Mouse (Mus musculus) C2C12 (cell line): ENCODE results near the gene Spry1. TPM values are rescaled to one million over a fixed set of nuclear protein-coding genes. Genes with fewer than 3 reads are reported as not detected.

Experiments used
- H3K27me3 ChIP-seq: one replicate; pipeline ENCODE4 v1.6.1; 2011; ENCODE audit not compliant: control insufficient read depth, insufficient read depth, insufficient read length
- H3K36me3 ChIP-seq: one replicate; pipeline ENCODE4 v1.6.1; 2011; ENCODE audit not compliant: control insufficient read depth, insufficient read depth
- H3K4me3 ChIP-seq: one replicate; pipeline ENCODE4 v1.5.1; 2011; ENCODE audit warnings: mild to moderate bottlenecking, control low read depth; ENCODE audit not compliant: poor library complexity, insufficient read depth, severe bottlenecking
- H3K79me2 ChIP-seq: one replicate; pipeline ENCODE4 v1.6.1; 2011; ENCODE audit not compliant: control insufficient read depth, insufficient read depth
- H3K79me3 ChIP-seq: one replicate; pipeline ENCODE4 v1.6.1; 2011; ENCODE audit warnings: low read depth, control low read depth
- H3ac ChIP-seq: one replicate; pipeline ENCODE3; 2011; ENCODE audit warnings: low read depth; ENCODE audit not compliant: control insufficient read depth, insufficient read length
- CEBPB ChIP-seq: IDR thresholded peaks from one replicate; pipeline ENCODE4 v1.6.1; 2011; ENCODE audit warnings: low read depth, mild to moderate bottlenecking, control low read depth, moderate library complexity
- CTCF ChIP-seq: IDR thresholded peaks from one replicate; pipeline ENCODE4 v1.5.1; 2011; ENCODE audit not compliant: control insufficient read depth, insufficient read depth, insufficient read length
- FOSL1 ChIP-seq: IDR thresholded peaks from one replicate; pipeline ENCODE4 v1.8.0; 2011; ENCODE audit warnings: mild to moderate bottlenecking, low read length; ENCODE audit not compliant: poor library complexity, insufficient read depth, severe bottlenecking
- MAX ChIP-seq: IDR thresholded peaks from one replicate; pipeline ENCODE4 v1.6.1; 2011; ENCODE audit warnings: mild to moderate bottlenecking, control low read depth
- MYOD1 ChIP-seq: IDR thresholded peaks from one replicate; pipeline ENCODE4 v1.6.1; 2011; ENCODE audit warnings: low read depth; ENCODE audit not compliant: control insufficient read depth, insufficient read length
- MYOG ChIP-seq: IDR thresholded peaks from one replicate; pipeline ENCODE4 v1.6.1; 2011; ENCODE audit not compliant: control insufficient read depth, insufficient read length; ENCODE audit errors: extremely low read depth
- USF1 ChIP-seq: IDR thresholded peaks from one replicate; pipeline ENCODE4 v1.6.1; 2011; ENCODE audit warnings: low read depth, mild to moderate bottlenecking, control low read depth, moderate library complexity
- polyA plus RNA-seq: library from polyadenylated mRNA; unstranded; fragments of >200 nt; fragmentation: generic; extraction: Trizol; gene quantifications from one replicate; pipeline ENCODE4 v1.2.1, GENCODE M21; 2012; ENCODE audit warnings: missing spikeins

The Spry1 gene
- polyA plus RNA-seq, 1 experiment = 1.4 TPM

DNA sequence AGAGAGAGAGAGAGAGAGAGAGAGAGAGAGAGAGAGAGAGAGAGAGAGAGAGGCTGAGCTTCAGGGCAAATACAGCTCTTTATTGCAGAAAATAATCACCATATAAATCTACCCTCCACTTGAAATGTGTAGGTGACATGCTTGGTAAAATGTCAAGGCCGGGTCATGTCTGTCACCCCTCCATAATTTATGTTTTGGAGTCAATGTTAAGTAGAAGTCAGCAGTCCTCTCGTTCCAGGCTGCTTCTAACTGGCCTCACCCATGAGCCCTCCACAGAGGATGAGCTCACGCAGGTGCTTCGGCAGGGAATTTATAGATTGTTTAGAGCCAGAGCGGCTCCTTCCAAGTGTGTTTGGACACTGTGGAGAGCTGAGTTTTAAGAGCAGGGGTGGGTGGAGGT, 18.4 kb downstream of the Spry1 start:
- H3K4me3 ChIP-seq = no peak overlapping the region
- TF ChIP-seq MYOG = no peak
- TF ChIP-seq MAX = no peak
- TF ChIP-seq USF1 = no peak
- TF ChIP-seq CEBPB = no peak
- TF ChIP-seq MYOD1 = no peak
- TF ChIP-seq FOSL1 = no peak
- TF ChIP-seq CTCF = no peak
- no peaks in the 10 kb centered on the region for H3K27me3 ChIP-seq
- no peaks in the 10 kb centered on the region for H3K79me2 ChIP-seq
- H3ac ChIP-seq = no peak overlapping the region
- no peaks in the 10 kb centered on the region for H3K36me3 ChIP-seq
- H3K79me3 ChIP-seq = no peaks in the 10 kb centered on the region

DNA sequence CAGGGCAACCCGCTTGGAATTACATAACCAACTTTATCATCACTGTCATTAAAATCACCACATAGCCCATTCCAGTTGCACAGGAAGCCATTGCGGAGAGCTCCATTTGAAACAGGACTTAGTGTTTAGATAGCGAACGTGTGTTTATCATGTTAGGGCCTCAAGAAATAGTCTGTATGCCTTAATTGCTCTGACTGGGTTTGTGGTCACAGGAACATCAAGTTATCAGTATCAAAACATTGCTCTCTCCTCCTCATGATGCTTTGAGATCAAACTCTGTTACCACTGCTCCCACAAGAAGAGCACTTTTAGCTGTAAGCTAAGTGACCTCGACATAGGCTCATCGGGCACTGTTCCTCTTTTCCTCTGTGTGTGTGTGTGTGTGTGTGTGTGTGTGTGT, 19.9 kb downstream of the Spry1 start:
- TF ChIP-seq MYOG (no peak), USF1 (no peak), CTCF (no peak), FOSL1 (no peak)
- H3K79me2 ChIP-seq = no peaks in the 10 kb centered on the region
- H3ac ChIP-seq = no peak overlapping the region
- H3K36me3 ChIP-seq = no peaks in the 10 kb centered on the region
- no peaks in the 10 kb centered on the region for H3K79me3 ChIP-seq
- H3K27me3 ChIP-seq = no peaks in the 10 kb centered on the region
- H3K4me3 ChIP-seq = no peak overlapping the region

DNA sequence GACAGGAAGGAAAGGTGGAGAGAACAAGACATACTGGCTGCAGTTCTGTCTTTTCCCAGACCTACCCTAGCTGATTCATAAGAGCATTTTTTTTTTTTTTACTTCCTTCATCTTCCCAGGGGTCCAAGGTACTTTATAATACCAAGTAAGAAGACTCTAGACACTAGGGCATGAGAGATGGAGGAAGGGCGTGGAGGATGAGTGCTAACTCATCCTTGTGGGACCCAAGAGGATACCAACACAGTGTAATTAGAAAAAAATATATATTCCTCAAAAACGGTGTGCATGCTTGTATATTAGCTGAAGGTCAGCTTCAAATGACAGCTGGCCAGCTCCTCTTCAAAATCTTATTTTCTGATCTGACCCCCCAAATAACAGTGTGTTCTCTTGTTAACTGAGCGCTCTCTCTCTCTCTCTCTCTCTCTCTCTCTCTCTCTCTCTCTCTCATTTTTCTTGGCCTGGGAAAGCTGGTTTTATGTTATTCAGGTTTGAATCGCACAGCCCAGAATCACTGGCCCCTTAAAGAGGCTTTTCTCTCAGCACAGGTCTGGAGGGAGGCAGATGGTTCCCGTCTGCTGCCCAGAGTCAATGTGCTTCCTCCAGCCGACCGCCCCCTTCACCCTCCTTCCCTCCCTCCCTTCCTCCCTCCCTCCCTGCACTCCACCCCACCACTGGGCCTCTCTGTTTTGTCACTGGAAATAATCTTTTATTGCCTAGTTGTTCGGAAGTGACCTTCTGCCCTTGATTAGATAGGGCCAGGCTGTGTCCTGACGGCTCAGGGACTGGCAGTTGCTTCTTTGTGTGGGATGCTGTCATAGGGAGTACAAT, 26.8 kb downstream of the Spry1 start:
- no peaks in the 10 kb centered on the region for H3K36me3 ChIP-seq
- no peaks in the 10 kb centered on the region for H3K79me3 ChIP-seq
- H3K79me2 ChIP-seq = no peaks in the 10 kb centered on the region
- no peak for TF ChIP-seq CEBPB
- TF ChIP-seq MYOG = no peak
- TF ChIP-seq FOSL1 = no peak
- TF ChIP-seq USF1 = no peak
- TF ChIP-seq MAX = no peak
- TF ChIP-seq MYOD1 = no peak
- no peak for TF ChIP-seq CTCF
- no peak overlapping the region for H3ac ChIP-seq
- no peaks in the 10 kb centered on the region for H3K27me3 ChIP-seq
- no peak overlapping the region for H3K4me3 ChIP-seq

DNA sequence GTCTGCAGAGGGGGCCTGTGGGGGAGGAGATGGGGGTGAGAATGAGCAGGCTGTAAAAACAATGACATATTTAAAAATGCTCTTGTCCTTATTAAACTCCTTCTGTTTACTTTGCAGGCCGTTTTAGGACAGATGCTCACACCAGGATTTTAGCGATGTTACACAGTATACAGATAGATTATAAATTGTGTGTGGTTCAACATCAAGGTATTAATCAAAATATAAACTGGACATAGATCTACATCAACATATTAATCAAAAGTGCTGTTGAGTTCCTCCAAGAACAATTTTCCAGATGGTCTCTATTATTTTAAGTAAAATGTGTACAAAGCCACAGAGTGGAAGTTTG, 27.3 kb downstream of the Spry1 start:
- Histone ChIP-seq H3K79me2 (no peaks in the 10 kb centered on the region), H3K79me3 (no peaks in the 10 kb centered on the region), H3K36me3 (no peaks in the 10 kb centered on the region), H3K27me3 (no peaks in the 10 kb centered on the region), H3K4me3 (no peak overlapping the region), H3ac (no peak overlapping the region)
- TF ChIP-seq CTCF = no peak
- no peak for TF ChIP-seq USF1
- no peak for TF ChIP-seq FOSL1
- no peak for TF ChIP-seq CEBPB
- no peak for TF ChIP-seq MYOD1
- no peak for TF ChIP-seq MAX
- no peak for TF ChIP-seq MYOG

DNA sequence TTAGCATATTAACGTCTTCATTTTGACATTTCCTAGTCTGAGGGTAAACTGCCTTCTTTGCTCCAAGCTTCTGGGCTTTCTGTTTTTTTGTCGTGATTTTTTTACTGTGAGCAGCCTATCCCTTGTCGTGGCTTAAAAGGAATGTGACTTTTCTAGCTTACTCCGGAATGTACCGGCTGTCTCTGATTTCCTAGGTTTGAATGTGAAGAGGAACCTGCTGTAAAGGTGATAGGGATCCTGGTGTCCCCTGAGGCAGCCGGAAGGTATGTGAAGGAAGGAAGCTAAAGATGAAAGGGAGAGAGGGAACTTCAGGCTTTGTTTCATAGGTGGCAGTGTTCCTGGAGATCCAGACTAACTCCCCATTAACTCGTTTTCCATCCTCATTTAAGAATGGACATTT, 28.0 kb downstream of the Spry1 start:
- no peaks in the 10 kb centered on the region for H3K79me3 ChIP-seq
- no peaks in the 10 kb centered on the region for H3K27me3 ChIP-seq
- no peak overlapping the region for H3K4me3 ChIP-seq
- TF ChIP-seq MAX = no peak
- TF ChIP-seq MYOD1 = no peak
- TF ChIP-seq CTCF = no peak
- TF ChIP-seq MYOG = no peak
- no peak for TF ChIP-seq FOSL1
- H3ac ChIP-seq = no peak overlapping the region
- no peaks in the 10 kb centered on the region for H3K36me3 ChIP-seq
- H3K79me2 ChIP-seq = no peaks in the 10 kb centered on the region

DNA sequence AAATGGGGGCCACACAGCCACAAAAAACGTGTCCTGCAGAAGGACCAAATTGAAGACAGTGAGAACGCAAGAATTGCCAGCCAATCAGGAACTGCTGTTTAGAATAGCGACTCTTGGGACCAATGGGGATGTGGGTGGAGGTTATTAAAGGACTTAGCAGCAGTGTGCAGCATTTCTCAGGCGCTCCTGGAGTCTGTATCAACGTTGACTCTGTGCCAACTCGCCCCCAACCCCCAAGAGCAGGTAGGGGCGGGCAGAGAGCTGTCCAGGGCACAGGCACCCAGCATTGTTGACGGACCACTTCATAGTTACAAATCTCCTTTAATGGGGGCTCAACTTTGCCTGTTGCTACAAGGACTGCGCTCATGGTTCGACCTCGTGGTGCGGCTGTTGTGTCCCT, 28.9 kb downstream of the Spry1 start:
- H3K36me3 ChIP-seq = no peaks in the 10 kb centered on the region
- H3K79me3 ChIP-seq = no peaks in the 10 kb centered on the region
- no peak overlapping the region for H3ac ChIP-seq
- H3K79me2 ChIP-seq = no peaks in the 10 kb centered on the region
- TF ChIP-seq MAX (no peak), MYOD1 (no peak), USF1 (no peak), FOSL1 (no peak), MYOG (no peak), CTCF (no peak), CEBPB (no peak)
- no peak overlapping the region for H3K4me3 ChIP-seq
- no peaks in the 10 kb centered on the region for H3K27me3 ChIP-seq
